Mouse (Mus musculus): ENCODE data around the gene Taar2. TPM values are rescaled to one million over a fixed set of nuclear protein-coding genes. Genes with fewer than 3 reads are reported as not detected.

Taar2 gene
- total RNA-seq (2022) = not detected

DNA sequence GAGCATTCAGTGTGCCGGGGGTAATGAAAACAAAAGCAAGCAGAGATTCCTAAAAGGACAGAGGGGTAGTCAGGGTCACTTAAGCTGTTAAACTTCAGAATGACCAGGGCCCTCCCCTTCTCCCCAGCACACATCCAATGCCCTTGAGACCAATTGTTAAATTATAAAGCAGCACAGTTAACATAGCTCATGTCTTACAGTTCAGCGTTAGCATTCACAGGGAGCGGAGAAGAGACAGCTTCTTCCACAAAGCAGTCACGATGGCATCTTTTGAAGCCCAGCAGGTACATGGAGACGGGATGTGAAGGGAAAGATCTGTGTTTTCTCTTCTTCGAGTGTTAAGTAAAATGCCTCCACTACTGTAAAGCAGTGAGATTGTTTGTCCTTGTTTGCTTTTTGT lies at the start of gene Taar2:
TSS of gene Taar2 (plus strand) at position 261 of the 400 bp plus-strand sequence.
- DNase-seq (ENCODE audit: low spot score in 2 of 2) = no peak

DNA sequence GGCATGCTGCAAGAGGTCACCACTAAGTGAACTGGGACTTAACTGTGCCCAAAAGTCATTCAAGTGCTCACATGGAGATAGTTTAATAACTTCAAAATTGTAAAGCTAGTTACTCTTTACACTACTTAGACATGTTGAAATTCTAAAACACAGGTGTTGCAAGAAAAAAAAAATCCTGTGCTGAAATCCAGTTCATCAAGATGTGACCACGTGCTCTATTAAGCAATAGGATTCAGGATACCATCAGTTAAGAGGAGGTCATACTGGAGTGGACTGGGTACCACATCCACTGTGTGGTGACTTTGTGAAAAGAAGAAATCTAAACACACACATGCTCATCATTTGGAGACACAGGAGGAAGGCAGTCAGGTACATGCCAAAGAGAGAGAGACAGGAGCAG lies 45.4 kb upstream of the Taar2 start:
- no peak for DNase-seq (ENCODE audit: low spot score in 2 of 2)

DNA sequence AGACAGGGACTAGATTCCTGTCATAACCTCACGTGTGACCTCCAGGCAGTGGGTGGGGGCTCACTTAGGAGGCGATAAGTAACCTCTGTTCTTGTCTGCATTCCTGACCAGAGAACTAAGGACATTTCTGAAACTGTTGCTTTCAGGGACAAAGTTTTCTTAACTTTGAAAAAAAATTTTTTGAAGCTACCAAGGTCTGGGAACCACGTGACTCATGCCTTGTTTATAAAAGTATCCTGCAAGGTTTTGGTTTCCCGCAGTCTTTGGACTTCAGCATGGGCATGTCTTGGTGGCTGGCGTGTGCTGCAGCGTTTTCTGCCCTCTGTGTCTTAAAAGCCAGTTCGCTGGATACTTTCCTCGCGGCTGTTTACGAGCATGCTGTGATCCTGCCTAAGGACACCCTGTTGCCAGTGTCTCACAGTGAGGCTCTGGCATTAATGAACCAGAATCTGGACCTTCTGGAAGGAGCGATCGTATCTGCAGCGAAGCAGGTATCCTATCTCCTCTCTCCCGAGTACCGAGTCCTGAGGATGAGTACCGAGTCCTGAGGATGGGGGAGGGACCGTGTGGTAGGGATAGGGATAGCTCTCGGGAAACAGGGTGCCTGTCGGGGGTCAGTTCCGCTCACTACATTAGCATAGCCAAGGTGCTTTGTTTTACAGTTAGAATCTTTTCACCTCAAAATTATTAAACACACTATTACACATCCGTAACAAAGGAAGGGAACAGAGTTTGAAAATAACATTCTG lies 43.6 kb upstream of the Taar2 start, which contains the start of gene Vnn1:
TSS of gene Vnn1 (plus strand) at position 88 of the 749 bp plus-strand sequence.
- DNase-seq (ENCODE audit: low spot score in 2 of 2) = no peak

DNA sequence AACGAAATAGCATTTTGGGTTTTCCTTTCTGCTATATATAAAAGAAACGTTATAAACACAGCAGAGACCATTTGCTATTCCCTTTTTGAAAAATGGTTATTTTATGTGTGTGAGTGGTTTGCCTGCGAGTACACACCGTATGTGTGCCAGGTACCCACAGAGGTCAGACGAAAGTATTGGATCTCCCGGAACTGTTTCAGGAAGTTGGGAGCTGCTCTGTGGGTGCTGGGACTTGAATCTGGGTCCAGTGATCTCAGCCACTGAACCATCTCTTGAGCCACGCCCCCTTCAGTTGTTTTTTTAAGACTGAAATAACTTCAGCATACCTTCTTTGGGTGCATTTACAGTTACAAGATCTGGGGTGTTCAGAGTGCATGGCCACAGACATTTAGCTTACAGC lies 43.0 kb upstream of the Taar2 start:
- DNase-seq (ENCODE audit: low spot score in 2 of 2) = no peak

DNA sequence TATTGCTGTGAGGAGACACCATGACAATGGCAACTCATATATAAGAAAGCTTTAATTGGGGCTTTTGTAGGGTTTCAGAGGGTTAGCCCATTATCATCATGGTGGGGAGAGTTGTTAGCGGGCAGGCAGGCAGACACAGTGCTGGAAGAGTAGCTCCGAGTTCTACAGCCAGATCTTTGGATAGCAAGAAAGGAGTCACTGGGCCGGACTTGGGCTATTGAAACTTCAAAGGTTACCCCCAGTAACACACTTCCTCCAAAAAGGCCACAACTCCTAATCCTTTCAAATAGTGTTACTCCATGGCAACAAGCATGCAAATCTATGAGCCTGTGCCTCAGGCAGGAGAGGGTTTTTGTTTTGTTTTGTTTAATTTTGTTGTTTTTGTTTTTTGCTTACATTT lies 37.3 kb upstream of the Taar2 start:
- no peak for DNase-seq (ENCODE audit: low spot score in 2 of 2)

DNA sequence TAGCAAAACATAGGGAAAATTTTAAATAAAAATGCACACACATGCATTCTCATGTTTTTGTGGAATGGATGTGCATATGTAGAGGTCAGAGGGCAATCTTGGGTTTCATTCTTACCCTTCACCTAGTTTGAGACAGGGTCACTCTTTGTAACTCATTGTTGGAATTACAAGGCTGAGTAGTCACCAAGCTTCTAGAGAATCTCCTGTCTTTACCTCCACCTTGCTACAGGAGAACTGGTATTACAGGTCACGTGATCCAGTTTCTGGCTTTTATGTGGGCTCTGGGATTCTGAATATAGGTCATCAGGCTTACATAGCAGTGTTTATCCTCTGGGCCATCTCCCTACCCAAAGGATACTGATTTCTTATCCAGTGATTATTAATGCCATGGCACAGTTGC lies 32.7 kb upstream of the Taar2 start:
- DNase-seq (ENCODE audit: low spot score in 2 of 2) = no peak

DNA sequence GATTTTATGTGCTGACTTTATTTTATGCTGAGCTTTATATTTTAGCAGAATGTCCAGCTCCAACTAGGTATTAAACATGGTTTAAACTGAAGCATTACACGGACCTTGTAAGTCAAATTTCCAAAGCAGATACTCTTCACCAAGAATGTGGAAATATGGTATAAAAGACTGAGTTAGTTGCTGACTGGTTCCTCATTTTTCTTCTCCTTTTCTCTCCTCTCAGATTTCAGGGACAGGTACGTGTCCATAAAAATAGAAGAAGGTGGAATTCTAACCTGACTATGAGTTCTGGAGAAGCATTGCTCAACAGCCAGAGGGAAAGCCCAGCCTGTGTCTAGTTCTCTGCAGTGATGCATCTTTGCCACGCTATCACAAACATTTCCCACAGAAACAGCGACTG lies 18.3 kb upstream of the Taar2 start, which contains the start of gene Taar1:
TSS of gene Taar1 (plus strand) at position 301 of the 400 bp plus-strand sequence.
- no peak for DNase-seq (ENCODE audit: low spot score in 2 of 2)

DNA sequence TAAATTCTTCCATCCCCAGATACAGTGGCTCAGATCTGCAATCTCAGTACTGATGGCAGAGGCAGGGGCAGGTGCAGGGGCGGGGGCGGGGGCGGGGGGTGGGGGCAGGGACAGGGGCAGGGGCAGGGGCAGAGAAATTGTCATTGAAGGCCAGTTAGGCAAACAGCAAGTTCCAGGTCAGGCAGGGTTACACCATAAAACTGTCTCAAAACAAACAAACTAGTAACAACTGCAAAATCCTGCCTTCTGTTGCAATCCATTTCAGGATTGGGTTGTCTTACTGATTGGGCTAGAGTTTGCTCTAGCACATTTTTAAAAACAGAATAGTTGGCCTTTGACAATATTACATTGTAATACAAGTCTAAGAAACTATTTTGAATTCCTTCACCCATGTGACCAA lies 15.9 kb upstream of the Taar2 start:
- no peak for DNase-seq (ENCODE audit: low spot score in 2 of 2)

DNA sequence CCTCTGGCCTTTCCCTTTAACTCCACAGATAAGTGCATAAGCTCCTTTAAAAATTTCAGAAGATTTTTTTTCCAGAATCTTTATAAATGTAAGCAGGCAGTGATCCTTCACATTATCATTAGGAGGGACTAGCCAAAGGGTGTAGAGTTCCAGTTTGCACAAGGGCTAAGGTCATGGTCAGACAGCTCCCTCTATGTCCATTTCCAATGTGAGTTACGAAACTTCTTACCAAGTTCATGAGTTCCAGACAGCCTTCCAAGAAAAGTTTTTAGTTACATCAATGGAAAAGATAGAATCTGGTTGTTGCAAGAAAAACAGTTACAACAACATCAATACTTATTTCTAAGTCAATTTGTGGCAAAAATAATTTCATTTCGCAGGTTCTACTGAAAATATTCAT lies 14.4 kb upstream of the Taar2 start:
- DNase-seq (ENCODE audit: low spot score in 2 of 2) = no peak

DNA sequence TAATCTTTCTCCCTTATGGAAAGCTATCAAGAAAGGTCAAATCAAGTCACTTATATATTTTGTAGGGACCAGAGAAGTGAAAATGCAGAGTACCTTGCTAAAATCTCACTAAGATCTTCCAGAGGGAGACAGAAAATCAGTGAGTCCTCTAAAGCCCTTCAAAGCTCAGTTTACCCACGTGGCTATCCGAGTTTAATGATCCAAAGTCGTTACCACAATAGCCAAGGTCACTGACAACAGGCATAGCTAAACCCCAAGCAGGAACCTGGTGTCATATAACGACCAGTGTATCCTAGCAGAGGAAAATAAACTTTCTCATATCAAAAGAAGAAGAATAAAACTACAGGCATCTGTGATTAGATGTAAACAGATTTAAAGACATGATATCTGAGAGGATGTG lies 759 bp upstream of the Taar2 start:
- DNase-seq (ENCODE audit: low spot score in 2 of 2) = no peak

DNA sequence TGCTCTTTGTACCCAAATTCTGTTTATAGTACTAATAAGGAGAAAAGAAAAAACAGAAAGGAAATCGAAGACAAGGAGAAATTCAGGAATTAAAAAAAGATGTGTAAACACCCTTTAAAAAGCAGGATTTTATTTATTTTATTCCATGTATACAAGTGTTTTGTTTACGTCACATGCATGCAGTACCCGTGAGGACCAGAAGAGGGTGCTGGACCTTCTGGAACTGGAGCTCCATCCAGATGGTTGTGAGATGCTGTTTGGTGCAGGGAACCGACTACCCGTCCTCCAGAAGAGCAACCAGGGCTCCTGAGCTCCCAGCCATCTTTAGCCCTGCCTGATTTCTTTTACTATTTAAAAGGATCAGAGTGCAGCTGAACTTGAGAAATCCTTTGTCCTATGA lies 4.1 kb downstream of the Taar2 start:
- DNase-seq (ENCODE audit: low spot score in 2 of 2) = no peak

DNA sequence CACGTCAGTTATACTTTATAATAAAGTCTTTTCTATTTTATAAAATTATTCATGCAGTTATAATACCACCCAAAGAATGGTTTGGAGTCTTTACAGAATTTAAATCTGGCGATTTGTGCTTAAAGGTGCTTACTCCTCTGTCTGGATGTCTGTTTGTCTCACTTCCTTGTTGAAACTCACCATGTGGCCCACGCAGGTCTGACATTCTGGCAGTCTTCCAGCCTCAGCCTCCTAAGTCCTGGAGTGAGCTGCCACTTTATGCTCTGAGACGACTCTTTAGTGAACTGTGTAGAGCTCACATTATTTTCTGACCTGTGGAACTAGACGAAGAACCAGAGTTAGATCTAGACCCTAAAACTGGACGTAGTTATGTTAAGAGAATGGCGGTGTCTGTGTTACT lies 9.7 kb downstream of the Taar2 start:
- no peak for DNase-seq (ENCODE audit: low spot score in 2 of 2)

DNA sequence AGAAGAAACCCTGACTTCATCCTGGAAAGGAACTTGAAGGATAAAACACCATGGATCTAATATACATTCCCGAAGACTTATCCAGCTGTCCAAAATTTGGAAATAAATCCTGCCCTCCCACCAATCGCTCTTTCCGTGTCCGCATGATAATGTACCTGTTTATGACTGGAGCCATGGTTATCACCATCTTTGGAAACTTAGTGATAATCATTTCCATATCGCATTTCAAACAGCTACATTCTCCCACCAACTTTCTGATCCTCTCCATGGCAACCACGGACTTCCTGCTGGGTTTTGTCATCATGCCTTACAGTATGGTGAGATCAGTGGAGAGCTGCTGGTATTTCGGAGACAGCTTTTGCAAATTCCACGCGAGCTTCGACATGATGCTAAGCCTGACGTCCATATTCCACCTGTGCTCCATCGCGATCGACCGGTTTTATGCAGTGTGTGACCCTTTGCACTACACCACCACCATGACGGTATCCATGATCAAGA lies 11.2 kb downstream of the Taar2 start, which contains the start of gene Taar3:
TSS of gene Taar3 (plus strand) at position 51 of the 498 bp plus-strand sequence.
- no peak for DNase-seq (ENCODE audit: low spot score in 2 of 2)

DNA sequence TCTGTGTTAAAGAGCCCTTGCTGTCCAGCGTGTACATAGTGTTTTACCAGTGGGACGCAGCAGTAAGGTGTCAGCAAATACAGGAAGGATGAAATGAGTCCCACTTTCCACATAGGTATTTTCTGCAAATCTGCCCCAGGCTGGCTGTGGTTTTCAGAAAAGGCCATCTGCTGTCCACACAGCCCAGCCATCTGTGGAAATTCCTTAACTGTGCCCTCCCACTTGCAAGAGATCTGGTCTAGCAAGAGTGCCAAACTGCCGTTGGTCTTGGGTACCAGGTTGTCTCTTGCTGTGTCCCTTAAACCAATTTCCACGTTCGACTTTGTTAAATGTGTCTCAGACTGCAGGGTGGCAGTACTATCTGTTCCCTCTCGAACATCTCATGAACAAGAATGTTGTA lies 13.3 kb downstream of the Taar2 start:
- no peak for DNase-seq (ENCODE audit: low spot score in 2 of 2)

DNA sequence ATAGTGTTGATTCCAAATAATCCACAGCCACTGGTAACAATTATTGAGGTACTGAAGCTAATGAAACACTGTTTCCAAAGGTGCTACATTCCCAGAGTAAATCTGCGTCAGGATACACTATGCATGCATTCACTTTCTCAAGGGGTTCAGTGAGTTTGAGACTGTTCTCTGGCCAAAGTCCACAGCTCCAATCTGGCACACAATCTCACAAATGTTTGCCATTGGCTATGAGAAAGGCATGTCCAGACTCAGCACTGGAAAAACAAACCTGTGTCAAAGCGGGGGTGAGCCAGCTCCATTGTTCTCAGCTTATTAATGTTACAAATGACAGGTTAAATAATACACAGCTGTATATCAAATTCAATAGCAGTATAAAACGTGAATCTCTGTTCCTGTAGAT lies 20.7 kb downstream of the Taar2 start:
- DNase-seq (ENCODE audit: low spot score in 2 of 2) = no peak

DNA sequence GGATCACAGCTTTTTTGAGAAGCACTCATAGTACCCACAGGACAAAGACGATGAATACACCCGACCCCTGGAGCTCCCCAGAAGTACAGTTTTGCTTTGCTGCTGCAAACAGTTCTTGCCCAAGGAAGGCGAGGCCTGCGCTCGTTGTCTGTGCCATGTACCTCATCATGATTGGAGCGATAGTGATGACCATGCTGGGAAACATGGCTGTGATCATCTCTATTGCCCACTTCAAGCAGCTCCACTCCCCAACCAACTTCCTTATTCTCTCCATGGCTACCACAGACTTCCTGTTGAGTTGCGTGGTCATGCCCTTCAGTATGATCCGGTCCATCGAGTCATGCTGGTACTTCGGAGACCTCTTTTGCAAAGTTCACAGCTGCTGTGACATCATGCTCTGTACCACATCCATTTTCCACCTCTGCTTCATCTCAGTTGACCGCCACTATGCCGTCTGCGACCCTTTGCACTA lies 22.1 kb downstream of the Taar2 start, which contains the start of gene Taar4:
TSS of gene Taar4 (plus strand) at position 51 of the 472 bp plus-strand sequence.
- DNase-seq (ENCODE audit: low spot score in 2 of 2) = no peak

DNA sequence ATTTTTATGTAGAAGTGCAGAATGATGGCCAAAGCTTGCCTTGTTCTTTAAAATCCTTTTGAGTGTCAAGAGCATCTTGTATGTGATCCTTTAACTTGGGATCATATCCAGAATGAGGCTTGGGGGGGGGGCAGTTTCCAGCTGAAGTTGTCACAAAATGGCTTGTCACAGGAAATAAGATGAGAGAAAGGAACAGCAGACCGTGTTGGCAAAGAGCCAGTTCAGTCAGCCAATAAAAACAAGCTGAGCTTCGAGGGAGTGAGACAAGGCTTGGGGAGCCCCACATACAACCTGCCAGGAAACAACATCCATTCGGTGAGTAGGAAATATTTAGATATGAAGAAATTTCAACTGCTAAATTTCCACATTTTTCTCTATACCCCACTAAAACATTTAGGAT lies 25.1 kb downstream of the Taar2 start:
- DNase-seq (ENCODE audit: low spot score in 2 of 2) = no peak

DNA sequence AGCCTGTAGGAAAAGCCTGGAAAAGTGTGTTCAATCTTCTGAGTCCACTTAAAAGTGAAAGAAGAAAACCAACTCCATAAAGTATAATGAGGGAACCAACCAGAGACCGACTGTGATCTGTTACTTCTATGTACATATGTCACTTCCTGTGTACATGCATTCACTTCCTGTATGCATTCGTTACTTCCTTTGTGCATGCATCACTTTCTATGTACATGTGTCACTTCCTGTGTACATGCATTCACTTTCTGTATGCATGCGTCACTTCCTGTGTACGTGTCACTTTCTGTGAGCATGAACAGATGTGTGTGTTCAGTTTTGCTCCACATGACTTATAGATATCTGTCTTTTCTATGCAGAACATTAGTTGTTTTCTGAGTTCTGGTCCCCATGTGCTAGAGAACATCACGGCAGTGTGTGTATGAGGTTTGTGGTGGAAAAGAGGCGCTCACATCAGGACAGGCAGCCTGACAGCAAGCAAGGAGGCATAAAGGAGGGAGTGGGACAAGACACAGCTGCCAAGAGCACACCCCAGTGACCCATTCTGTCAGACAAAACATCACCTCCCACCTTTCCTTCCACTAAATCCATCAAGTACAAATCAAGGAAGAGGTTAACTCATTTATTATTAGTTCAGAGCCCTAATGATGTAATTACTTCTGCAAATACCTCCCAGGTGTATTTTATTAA lies 26.7 kb downstream of the Taar2 start:
- no peak for DNase-seq (ENCODE audit: low spot score in 2 of 2)

DNA sequence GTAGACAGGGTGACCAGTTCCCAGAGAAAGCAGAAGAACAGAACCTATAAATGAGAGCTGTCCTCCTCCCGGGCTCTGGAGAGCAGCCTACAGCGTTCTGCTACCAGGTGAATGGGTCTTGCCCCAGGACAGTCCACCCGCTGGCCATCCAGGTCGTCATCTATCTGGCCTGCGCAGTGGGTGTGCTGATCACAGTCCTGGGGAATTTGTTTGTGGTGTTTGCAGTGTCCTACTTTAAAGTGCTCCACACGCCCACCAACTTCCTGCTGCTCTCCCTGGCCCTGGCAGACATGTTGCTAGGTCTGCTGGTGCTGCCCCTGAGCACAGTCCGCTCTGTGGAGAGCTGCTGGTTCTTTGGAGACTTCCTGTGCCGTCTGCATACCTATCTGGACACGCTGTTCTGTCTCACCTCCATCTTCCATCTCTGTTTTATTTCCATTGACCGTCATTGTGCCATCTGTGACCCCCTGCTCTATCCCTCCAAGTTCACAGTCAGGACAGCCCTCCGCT lies 32.3 kb downstream of the Taar2 start, which contains the start of gene Taar5:
TSS of gene Taar5 (plus strand) at position 51 of the 510 bp plus-strand sequence.
- DNase-seq (ENCODE audit: low spot score in 2 of 2) = no peak

DNA sequence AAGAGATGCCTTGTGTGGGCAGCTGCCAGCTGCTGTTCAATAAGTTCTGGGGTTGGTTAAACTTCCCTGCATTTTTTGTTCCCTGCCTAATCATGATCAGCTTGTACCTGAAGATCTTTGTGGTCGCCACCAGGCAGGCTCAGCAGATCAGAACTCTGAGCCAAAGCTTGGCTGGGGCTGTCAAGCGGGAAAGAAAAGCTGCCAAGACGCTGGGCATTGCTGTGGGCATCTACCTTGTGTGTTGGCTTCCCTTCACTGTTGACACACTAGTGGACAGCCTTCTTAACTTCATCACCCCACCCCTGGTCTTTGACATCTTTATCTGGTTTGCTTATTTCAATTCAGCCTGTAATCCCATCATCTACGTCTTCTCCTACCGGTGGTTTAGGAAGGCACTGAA lies 32.9 kb downstream of the Taar2 start:
- DNase-seq (ENCODE audit: low spot score in 2 of 2) = no peak

DNA sequence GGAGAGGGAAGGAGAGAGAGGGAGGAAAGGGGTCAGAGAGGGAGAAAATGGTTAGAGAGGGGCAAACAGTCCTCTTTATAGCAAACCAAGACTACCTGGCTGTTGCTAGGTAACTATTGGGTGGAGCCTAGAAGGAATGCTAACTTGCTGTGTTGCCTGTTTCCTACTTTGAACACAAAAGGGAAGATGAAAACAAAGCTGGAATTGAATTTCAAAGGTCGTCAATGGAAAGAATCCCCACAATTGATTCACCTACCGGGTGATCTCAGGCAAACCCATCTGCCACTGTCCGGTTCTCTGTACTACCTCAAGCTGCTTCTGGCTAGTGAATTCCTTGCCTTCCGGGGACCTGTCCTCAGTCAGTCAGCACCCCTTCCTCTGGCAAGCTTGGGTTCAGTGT lies 39.6 kb downstream of the Taar2 start:
- no peak for DNase-seq (ENCODE audit: low spot score in 2 of 2)
